Mouse (Mus musculus): ENCODE data around the gene Heatr5a.

- TF ChIP-seq MYOD1 (IDR thresholded peaks at IDR 0.05; ENCODE audit: control insufficient read depth, insufficient read length, low read depth) (no peak), USF1 (IDR thresholded peaks at IDR 0.05; ENCODE audit: low read depth) (no peak), CTCF (IDR thresholded peaks at IDR 0.05; ENCODE audit: control insufficient read depth, insufficient read depth, insufficient read length) (no peak), FOSL1 (IDR thresholded peaks at IDR 0.05; ENCODE audit: insufficient read depth, low read length, poor library complexity, severe bottlenecking) (no peak)
Measured at GRCm38 (mm10) chr12:51851617-51852016, 119.5 kb downstream of the Heatr5a start.
